Mouse (Mus musculus) cerebellum, adult 2 months (tissue): Measurements from ENCODE around the gene Gm20517.

Experiments used
- CTCF ChIP-seq: fragments of 200-500 bp; IDR thresholded peaks from 2 replicates; pipeline ENCODE4 v1.5.1; 2011; ENCODE audit warnings: low read depth, mild to moderate bottlenecking, control low read depth, low read length, moderate library complexity, borderline replicate concordance; ENCODE audit not compliant: insufficient read depth
- POLR2A ChIP-seq: fragments of 200-500 bp; IDR thresholded peaks from 2 replicates; pipeline ENCODE4 v1.6.1; 2011; ENCODE audit warnings: low read length, control low read depth, borderline replicate concordance; ENCODE audit not compliant: insufficient read depth

DNA sequence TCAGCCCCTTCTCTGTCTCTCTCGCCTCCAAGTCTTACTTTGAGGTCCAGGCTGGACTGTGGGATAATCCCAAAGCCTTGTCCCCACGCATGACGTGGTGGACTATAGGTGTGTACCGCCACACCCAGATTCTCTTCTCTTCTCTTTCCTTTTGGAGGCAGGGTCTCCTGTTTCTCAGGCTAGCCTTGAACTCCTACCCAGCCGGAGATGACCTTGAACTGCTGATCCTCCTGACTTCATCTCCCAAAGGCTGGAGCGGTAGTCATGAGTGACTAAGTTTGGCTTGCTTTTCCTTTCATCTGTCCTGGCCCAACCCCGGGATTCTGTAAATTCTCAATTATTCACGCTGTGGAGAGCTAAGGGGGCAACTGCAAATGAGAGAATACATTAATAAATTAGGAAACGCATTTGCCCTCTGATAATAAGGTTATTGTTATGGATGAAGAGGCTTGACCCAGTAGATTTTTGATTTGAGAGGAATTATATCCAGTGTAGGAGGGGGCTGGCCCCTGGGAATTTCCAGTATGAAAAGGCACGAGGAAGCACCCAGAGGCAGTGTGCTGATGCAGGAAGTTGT lies 42.4 kb upstream of the Gm20517 start:
- TF ChIP-seq POLR2A: no peak
- TF ChIP-seq CTCF: no peak
